Mouse (Mus musculus): ENCODE data around the gene Gc.

Gc gene

DNA sequence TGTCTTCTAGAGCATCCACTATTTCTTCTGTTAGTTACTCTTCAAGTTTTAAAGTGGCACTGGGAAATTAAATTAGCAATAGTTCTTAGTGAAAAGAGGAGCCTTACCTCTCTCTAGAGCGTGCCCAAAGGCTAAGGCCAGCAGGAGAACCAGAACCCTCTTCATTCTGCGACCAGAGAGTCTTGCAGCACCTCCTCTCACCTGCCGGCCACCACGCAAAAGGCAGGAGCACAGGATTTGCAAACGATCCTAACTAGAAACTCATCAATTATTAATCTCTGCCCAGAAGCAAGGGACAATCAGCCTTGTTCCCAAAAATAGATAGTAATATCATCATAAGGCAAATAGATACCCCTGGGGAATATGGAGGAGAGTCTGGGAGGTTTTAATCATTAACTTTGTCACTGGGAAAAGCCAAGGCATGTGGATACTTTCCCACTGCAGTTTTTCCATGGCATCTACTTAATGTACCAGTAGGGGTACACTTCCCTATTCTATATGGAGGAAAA lies at the start of gene Gc:
TSS of gene Gc (minus strand) at position 345 of the 509 bp plus-strand sequence.
- no peak for DNase-seq (ENCODE audit: low read depth)

GRCm38 (mm10) chr5:89500182-89500581 lies 42.5 kb upstream of the Gc start:
- peak; percentile 60 for DNase-seq (ENCODE audit: low read depth)

- DNase-seq (ENCODE audit: low read depth), result no peak
Observed at GRCm38 (mm10) chr5:89492560-89492959, 34.9 kb upstream of the Gc start.

DNA sequence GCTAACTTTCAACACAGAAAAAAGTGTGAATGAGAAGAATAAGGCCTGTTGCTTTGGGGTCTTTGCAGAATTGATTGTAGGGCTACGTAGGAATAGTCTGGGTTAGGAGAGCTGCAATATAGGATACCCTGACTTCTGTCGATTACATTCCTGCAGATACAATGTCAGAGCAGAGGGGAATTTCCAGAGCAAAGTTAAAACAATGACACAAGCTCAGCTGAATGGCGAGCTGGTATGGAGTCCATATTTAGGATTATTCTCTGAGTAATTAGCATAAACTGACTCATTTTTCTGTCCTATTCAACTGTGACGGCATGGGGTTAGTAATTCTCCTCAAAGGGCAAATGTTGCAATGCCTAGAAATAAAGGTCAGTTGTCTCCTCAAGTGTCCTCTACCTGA lies 12.8 kb upstream of the Gc start:
- DNase-seq (ENCODE audit: low read depth), result no peak

GRCm38 (mm10) chr5:89467886-89468285 lies 10.2 kb upstream of the Gc start:
- no peak for DNase-seq (ENCODE audit: low read depth)

DNA sequence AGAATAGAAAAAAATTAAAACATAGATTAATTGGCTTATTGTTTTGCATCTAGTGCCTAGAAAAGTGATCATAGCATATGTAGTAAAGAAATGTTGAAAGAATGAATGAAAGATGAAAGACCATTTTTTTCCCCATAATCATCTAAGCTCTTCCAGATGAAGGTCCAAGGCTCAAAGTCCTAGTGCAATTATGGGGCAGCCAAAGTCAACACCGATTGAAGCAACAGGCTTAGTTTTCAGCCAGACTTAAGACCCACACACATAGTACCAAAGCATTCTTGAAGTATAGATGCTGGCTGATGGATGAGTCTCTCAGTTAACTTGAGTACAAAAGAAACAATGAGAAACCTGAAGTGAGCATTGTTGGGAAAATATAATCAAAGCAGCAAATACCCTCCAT lies 9.3 kb upstream of the Gc start:
- DNase-seq (ENCODE audit: low read depth), result no peak

- DNase-seq (ENCODE audit: low read depth), result no peak
Observed at GRCm38 (mm10) chr5:89466275-89466674, 8.6 kb upstream of the Gc start.

GRCm38 (mm10) chr5:89461817-89462216 lies 4.1 kb upstream of the Gc start:
- DNase-seq (ENCODE audit: low read depth), result no peak

DNA sequence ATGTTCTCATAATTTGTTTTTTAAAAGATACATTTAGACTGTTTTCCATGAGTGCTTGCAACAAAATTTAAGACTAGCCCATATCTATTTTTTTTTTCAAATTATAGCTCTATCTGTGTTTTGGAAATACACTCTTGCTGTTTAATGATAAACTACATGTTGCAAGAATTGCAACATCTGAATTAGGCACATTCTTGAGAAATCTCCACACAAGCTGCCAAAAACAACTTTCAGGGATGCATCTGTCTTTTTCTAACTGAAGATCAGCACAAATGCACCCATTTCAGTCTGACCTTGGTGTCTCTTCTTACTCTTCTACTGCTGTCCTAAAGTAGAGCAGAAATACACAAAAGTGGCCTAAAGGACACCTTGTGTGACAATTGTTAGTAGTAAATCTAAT lies 1.9 kb upstream of the Gc start:
- DNase-seq (ENCODE audit: low read depth), result peak; percentile 24

- DNase-seq (ENCODE audit: low read depth), result no peak
Observed at GRCm38 (mm10) chr5:89458987-89459386, 1.3 kb upstream of the Gc start.

DNA sequence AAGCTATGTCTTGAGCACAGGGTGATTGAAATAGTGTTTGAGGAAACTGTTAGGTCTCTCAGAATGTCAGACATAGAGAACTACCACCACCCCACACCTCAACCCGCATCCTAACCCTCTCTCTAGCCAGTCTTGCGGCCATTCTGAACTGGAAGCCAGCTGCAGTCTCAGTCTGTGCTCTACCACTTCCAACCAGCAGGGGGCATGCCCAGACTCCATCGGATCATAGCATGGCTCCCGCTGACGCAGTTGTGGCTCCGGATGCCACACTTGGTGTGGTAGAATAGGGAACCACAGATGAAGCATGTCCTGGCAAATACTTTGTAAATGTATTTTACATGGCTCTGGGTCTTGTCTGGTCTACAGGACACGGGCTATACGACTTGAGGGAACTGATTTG lies 2.2 kb downstream of the Gc start:
- DNase-seq (ENCODE audit: low read depth), result peak; percentile 58

DNA sequence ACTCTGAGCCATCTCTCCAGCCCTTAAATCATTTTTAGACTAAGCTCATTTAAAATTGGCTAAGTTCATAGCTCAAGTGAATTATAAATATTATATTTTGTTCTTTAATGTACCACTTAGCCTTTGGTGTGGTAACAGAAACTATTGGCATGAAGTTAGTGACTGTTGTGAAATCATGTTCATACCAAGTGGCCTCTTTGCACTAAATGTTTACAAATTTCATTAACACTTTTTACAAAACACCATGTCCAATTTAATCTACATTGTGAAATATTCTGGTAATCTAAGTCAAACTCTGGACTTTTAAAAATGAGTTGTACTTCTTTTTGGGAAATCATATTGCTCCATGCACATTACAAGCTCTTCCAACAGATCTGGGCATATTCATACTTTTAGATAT lies 6.9 kb downstream of the Gc start:
- no peak for DNase-seq (ENCODE audit: low read depth)

GRCm38 (mm10) chr5:89449325-89449724 lies 8.4 kb downstream of the Gc start:
- DNase-seq (ENCODE audit: low read depth), result no peak

GRCm38 (mm10) chr5:89447978-89448377 lies 9.7 kb downstream of the Gc start:
- DNase-seq (ENCODE audit: low read depth), result no peak

DNA sequence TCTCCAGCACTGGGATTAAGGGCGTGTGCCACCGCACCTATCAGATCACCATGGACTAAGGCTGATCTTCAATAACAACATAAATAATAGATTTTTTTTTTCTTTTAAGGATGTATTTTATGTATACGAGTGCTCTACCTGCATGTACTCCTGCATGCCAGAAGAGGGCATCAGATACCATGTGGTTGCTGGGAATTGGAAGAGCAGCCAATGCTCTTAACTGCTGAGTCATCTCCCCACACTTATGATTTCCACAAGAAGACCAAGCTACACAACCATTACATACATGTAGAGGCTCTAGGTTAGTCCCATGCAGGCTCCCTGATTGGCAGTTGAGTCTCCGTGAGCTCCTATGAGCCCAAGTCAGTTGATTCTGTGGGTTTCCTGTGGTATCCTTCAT lies 13.3 kb downstream of the Gc start:
- DNase-seq (ENCODE audit: low read depth), result peak; percentile 66

DNA sequence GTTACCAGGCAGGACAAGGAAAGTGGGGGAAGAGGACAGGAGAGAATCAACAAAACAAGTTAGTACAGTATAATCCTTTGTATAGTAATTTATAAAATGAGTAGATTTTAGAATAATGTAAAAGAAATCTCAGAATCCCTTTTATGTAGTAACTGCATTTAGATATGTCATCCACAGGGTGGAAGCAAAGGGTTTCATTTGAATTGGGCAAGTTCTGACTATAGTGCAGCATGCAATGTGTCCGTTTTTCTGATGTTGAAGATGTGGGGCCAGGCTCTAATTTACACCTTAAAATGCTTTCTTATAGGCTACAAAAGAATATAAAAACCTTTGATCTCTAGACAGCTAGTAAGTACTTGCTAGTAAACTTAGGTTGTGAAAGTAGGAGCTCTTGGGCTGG lies 46.2 kb downstream of the Gc start:
- DNase-seq (ENCODE audit: low read depth), result peak; percentile 2

- no peak for DNase-seq (ENCODE audit: low read depth)
Observed at GRCm38 (mm10) chr5:89407376-89408082, 50.2 kb downstream of the Gc start.

DNA sequence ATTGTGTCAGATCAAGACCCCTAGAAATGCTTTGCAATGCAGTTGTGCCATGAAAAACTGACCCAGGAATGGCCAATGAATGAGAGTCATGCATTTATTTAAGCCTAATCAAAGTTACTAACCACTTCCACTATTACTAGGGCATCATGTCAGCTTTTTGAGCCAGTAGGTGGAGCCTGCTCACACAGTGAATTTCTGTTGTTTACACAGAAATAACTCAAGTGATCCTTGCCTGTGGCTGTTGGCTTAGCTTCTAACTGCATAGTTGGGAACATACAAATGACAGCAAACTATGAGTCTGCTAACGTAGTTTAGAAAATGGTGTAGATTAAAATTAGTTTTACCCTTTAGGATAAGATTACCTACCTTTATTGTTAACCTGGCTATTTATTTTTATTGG lies 52.6 kb downstream of the Gc start:
- no peak for DNase-seq (ENCODE audit: low read depth)

- DNase-seq (ENCODE audit: low read depth), result no peak
Observed at GRCm38 (mm10) chr5:89390405-89390804, 67.3 kb downstream of the Gc start.

GRCm38 (mm10) chr5:89384204-89384603 lies 73.5 kb downstream of the Gc start:
- DNase-seq (ENCODE audit: low read depth), result peak; percentile 41

DNA sequence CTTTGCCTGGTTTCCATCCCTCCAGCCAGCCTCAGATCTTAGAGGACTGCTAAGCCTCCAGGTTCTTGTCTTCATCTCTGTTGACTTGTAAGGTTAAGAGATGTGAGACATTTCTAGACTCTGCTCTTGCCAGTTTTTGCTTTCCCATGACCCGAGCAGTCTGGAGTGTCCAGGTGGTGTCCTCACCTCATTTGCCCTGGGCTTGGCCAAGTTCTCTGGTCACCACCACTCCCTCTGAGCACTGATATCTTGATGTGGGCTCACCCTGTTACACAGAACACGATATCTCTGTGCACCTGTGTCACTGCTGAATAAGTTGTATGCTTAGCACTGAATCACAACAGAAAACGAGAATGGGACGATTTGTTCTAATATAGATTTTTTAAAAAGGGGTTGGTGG lies 76.4 kb downstream of the Gc start:
- DNase-seq (ENCODE audit: low read depth), result no peak

GRCm38 (mm10) chr5:89370140-89370539 lies 87.6 kb downstream of the Gc start:
- no peak for DNase-seq (ENCODE audit: low read depth)

DNA sequence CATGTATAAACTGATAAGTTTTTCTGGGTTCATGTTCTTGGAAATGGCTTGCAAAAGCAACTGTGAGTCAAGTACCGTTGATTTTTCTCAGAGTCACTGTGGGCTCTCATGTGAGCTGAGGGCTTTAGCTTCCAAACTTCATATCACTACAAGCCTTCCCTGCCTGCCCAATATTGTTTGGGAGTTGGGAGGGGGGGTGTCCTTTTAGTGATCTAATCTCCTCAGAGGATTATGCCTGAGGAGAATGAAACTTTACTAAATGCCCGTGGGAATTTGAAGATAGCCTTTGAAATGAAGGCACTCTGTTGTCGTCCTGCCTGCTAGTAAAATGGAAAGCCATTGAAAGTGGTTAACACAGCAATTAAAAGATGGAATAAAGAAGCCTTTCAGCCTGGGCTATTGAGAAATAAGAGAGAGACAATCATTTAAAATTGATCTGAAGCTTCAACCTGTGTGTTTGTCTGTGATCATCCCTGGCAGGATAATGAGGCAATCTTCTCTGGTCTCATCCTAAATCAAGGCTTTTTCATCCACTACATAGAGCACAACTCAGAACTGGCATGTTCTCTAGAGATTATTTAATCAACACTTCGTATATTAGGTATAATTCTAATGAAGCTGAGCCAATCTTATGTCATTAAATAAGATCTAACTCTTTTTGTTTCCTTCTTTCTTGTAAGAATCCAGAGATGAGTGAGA lies 89.5 kb downstream of the Gc start:
- no peak for DNase-seq (ENCODE audit: low read depth)

Measured in 416B (cell line).